Mouse (Mus musculus) hindbrain, embryonic 13.5 days (tissue): ENCODE results near the gene Itgal. TPM values are rescaled to one million over a fixed set of nuclear protein-coding genes. Genes with fewer than 3 reads are reported as not detected.
A peak's percentile ranks its signal among the peaks of the same experiment; 100 is the strongest.
"Not testable (repeated sequence)": the region's sequence is repeated elsewhere in the genome, so short reads cannot be mapped to it uniquely, and the experiment has no call there.

Source experiments
- ATAC-seq: fragments of 200-750 bp; cut with Nextera tagmentation; 2 replicates; pipeline ENCODE4 v1.8.0; 2017; ENCODE audit warnings: moderate TSS enrichment; ENCODE audit not compliant: low FRiP score
- H3K27ac ChIP-seq: fragments of 300-500 bp; sonication (generic); 2 replicates; pipeline ENCODE4 v1.5.1; 2015; ENCODE audit warnings: inconsistent platforms, mild to moderate bottlenecking, moderate library complexity
- H3K27me3 ChIP-seq: fragments of 300-500 bp; sonication (generic); 2 replicates; pipeline ENCODE4 v1.6.1; 2015; ENCODE audit warnings: mild to moderate bottlenecking, inconsistent platforms
- H3K36me3 ChIP-seq: fragments of 300-500 bp; sonication (generic); 2 replicates; pipeline ENCODE4 v1.6.1; 2015; ENCODE audit warnings: mild to moderate bottlenecking, inconsistent platforms
- H3K4me1 ChIP-seq: fragments of 300-500 bp; sonication (generic); replicated peaks from 2 replicates; pipeline ENCODE4 v1.6.1; 2015; ENCODE audit warnings: inconsistent platforms
- H3K4me2 ChIP-seq: fragments of 300-500 bp; sonication (generic); 2 replicates; pipeline ENCODE4 v1.6.1; 2015; ENCODE audit warnings: inconsistent platforms, mild to moderate bottlenecking, moderate library complexity
- H3K4me3 ChIP-seq: fragments of 300-500 bp; sonication (generic); 2 replicates; pipeline ENCODE4 v1.5.1; 2015; ENCODE audit warnings: mild to moderate bottlenecking, inconsistent platforms
- H3K9ac ChIP-seq: fragments of 300-500 bp; sonication (generic); 2 replicates; pipeline ENCODE4 v1.6.1; 2015; ENCODE audit warnings: mild to moderate bottlenecking, inconsistent platforms
- H3K9me3 ChIP-seq: fragments of 300-500 bp; sonication (generic); 2 replicates; pipeline ENCODE4 v1.6.1; 2016; ENCODE audit warnings: inconsistent platforms
- WGBS: fragments of 180-500 bp; shearing (Covaris S2); methylation state at CpG from one replicate; pipeline ENCODE4 v1.1.7; 2015; 5-methylcytosine and 5-hydroxymethylcytosine counted together
- polyA plus RNA-seq: library from polyadenylated mRNA; unstranded; fragments of >200 nt; fragmentation: Nextera tagmentation; extraction: Ambion mirVana; gene quantifications from 2 replicates; pipeline ENCODE4 v1.2.1, GENCODE M21; 2015

Itgal gene
- polyA plus RNA-seq, 1 experiment from 2014 or later = 0.32 TPM

DNA sequence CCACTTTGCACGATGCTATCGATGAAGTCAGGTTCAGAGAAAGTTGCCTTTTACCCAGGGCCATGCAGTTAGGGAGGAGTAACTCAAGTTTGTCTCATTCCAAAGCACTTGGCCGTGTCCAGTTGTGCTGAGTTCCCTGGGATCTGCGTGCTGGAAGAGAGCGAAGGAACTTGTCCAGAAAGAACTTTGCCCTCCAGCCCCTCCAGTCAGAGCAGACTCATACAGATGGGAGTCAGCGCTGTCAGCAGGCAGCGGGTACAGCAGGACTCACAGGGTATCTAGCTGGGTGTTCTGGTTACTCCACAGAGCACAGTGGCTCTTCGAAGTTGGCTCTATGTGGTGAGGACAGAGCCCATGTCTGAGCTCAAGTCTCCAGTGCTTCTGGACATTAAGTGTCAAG is 29.5 kb downstream of the Itgal start:
- ATAC-seq = no peak
- Histone ChIP-seq H3K4me1 (no peaks in the 10 kb centered on the region), H3K27ac (no peak overlapping the region), H3K4me2 (no peak overlapping the region), H3K27me3 (no peaks in the 10 kb centered on the region), H3K4me3 (no peak overlapping the region), H3K9ac (no peak overlapping the region), H3K9me3 (no peaks in the 10 kb centered on the region), H3K36me3 (no peaks in the 10 kb centered on the region)
- 85% methylated on average over 8 of the region's 8 CpGs for WGBS

DNA sequence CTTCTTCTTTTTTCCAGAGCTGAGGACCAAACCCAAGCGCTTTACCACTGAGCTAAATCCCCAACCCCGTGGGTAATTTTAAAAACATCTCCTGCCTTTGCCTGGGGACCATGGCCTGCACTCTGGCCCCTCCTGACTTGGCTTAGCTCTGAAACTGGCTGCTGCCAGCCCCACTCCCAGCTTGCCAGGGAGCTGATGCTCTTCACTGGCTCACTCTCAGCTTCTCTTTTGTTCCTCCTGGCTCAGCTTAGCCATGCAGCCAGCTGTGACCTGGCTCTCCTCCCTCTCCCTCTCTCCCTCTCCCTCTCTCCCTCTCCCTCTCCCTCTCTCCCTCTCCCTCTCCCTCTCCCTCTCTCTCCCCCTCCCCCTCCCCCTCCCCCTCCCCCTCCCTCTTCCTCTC is 30.6 kb downstream of the Itgal start:
- H3K4me1 ChIP-seq = no peaks in the 10 kb centered on the region
- no peak overlapping the region for H3K27ac ChIP-seq
- H3K9ac ChIP-seq = no peak overlapping the region
- no peaks in the 10 kb centered on the region for H3K9me3 ChIP-seq
- WGBS = 65% methylated on average over 2 of the region's 2 CpGs
- no peak overlapping the region for H3K4me3 ChIP-seq
- no peak overlapping the region for H3K4me2 ChIP-seq
- H3K27me3 ChIP-seq = no peaks in the 10 kb centered on the region
- no peak for ATAC-seq
- no peaks in the 10 kb centered on the region for H3K36me3 ChIP-seq

DNA sequence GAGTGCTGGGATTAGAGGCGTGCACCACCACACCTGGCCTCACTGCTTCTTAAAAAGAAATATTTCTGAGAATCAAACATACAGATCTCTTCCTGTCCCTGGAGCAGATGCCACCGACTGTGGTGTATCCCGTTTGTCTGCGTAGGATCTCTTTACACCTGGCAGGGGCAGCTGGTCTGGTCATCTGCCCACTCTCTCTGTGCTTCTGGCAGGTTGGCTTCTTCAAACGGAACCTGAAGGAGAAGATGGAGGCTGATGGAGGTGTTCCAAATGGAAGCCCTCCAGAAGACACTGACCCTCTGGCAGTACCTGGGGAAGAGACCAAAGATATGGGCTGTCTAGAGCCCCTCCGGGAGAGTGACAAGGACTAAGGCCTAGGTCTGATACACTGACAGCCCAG is 37.2 kb downstream of the Itgal start:
- Histone ChIP-seq H3K9me3 (no peaks in the 10 kb centered on the region), H3K27me3 (no peaks in the 10 kb centered on the region), H3K36me3 (no peaks in the 10 kb centered on the region), H3K27ac (no peak overlapping the region), H3K4me3 (no peak overlapping the region), H3K9ac (no peak overlapping the region), H3K4me1 (no peaks in the 10 kb centered on the region), H3K4me2 (no peak overlapping the region)
- WGBS = 88% methylated on average over 6 of the region's 6 CpGs
- no peak for ATAC-seq

DNA sequence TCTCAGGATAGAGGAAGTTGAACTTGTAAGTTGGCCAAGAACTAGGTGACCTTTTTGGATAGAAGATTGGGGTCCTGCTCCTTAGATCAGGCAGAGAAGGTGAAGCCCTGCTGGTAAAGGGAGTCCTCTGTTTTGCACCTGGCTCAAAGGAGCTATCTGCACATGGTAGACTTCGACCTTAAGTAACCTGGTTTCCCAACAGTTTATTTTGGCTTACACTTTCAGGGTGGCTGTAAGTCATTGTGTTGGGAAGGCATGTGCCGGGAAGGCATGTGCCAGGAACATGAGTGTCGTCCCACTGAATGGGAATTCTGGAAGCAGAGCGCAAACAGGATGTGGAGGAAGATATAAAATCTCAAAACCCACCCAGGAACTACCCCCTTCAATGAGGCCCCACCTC is 39.5 kb downstream of the Itgal start:
- H3K9me3 ChIP-seq = no peaks in the 10 kb centered on the region
- no peaks in the 10 kb centered on the region for H3K36me3 ChIP-seq
- no peak overlapping the region for H3K4me2 ChIP-seq
- no peak overlapping the region for H3K27ac ChIP-seq
- no peaks in the 10 kb centered on the region for H3K27me3 ChIP-seq
- H3K4me3 ChIP-seq = no peak overlapping the region
- no peaks in the 10 kb centered on the region for H3K4me1 ChIP-seq
- ATAC-seq = no peak
- 90% methylated on average over 4 of the region's 4 CpGs for WGBS
- H3K9ac ChIP-seq = no peak overlapping the region

DNA sequence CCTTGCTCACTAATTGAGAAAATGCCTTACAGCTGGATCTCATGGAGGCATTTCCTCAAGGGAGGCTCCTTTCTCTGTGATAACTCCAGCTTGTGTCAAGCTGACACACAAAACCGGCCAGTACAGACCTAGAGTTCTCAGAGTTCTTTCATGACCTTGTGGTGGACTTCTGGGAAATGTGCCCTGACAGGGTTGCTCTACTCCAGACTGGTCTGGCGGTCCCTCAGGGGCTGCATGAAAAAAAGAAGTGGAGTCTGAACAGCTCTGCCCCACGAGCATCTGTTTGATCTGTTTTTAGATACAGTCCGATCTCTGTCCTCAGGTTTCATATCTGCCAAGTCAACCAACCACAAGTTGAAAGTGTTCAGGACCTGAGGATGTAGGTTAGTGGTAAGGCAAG is 41.6 kb downstream of the Itgal start:
- Histone ChIP-seq H3K4me2 (no peak overlapping the region), H3K36me3 (peaks cover 15% of the 10 kb centered on the region), H3K9me3 (no peaks in the 10 kb centered on the region), H3K9ac (no peak overlapping the region), H3K27ac (no peak overlapping the region), H3K4me3 (no peak overlapping the region), H3K4me1 (0 out of 2 replicates have a peak, but pooled peaks cover 1% of the 10 kb centered on the region), H3K27me3 (no peaks in the 10 kb centered on the region)
- ATAC-seq = no peak
- WGBS = 83% methylated on average over 4 of the region's 4 CpGs

DNA sequence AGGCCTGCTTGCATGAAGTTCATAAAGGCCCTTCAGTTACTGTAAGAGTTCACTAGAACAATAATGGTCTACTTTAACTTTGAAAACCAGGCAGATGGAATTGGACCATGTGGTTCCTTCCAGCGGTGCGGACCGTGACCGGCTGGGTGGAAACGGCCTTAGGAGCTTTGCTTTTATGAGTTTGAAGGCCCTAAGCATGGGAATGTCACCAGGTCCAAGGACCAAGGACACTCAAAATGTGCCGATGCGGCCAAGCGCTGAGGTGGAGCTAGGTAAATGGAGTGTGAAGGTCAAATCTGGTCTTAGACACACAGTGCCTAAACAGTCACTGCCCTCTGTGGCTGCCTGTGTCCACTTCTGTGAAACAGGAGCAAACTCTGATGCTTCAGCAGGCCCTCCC is 45.3 kb downstream of the Itgal start:
- H3K9ac ChIP-seq = no peak overlapping the region
- no peak overlapping the region for H3K4me2 ChIP-seq
- H3K4me1 ChIP-seq = peaks cover 25% of the 10 kb centered on the region
- no peak overlapping the region for H3K27ac ChIP-seq
- ATAC-seq = no peak
- H3K4me3 ChIP-seq = no peak overlapping the region
- no peaks in the 10 kb centered on the region for H3K9me3 ChIP-seq
- H3K36me3 ChIP-seq = peaks cover 29% of the 10 kb centered on the region
- no peaks in the 10 kb centered on the region for H3K27me3 ChIP-seq
- 96% methylated on average over 8 of the region's 8 CpGs for WGBS

DNA sequence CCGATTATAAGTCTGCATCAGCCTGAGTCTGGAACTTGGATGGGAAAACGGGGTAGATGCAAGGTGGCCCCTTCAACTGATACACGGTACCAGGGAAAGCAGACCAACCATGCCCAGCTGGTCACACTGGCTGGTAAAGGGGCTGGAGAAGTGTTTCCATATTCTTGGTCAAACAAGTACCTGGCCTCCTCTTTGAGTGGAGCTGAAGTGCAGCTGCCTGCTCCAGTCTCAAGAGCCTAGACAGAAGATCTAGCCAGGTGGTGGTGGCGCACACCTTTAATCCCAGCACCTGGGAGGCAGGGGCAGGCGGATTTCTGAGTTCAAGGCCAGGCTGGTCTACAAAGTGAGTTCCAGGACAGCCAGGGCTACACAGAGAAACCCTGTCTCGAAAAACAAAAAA is 45.8 kb downstream of the Itgal start:
- H3K27ac ChIP-seq, H3K9me3 ChIP-seq, H3K4me3 ChIP-seq, H3K4me2 ChIP-seq, H3K27me3 ChIP-seq, H3K9ac ChIP-seq, ATAC-seq: not testable (repeated sequence)
- peaks cover 30% of the 10 kb centered on the region for H3K4me1 ChIP-seq
- peaks cover 29% of the 10 kb centered on the region for H3K36me3 ChIP-seq
- 92% methylated on average over 6 of the region's 6 CpGs for WGBS

DNA sequence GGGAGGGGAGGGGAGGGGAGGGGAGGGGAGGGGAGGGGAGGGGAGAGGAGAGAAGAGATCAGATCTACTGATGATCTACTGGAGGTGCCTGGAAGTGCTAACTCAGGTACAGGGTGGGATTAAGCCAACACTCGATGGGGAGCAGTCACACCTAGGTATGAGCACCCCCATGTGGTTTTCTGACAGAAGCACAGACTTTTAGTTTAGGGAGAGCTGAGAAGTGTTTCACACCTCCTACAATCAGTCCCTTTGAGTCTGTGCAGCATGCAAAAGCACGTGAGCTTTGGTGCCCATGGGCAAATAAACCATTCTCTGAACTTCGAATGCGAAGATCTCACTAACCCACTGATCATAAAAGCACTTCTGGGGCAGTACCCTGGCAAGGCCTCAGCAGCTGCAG is 46.3 kb downstream of the Itgal start:
- WGBS = 74% methylated on average over 4 of the region's 4 CpGs
- Histone ChIP-seq H3K36me3 (peaks cover 29% of the 10 kb centered on the region), H3K4me2 (no peak overlapping the region), H3K4me1 (peaks cover 35% of the 10 kb centered on the region), H3K9me3 (no peaks in the 10 kb centered on the region), H3K27ac (no peak overlapping the region), H3K4me3 (no peak overlapping the region), H3K27me3 (no peaks in the 10 kb centered on the region), H3K9ac (no peak overlapping the region)
- no peak for ATAC-seq

DNA sequence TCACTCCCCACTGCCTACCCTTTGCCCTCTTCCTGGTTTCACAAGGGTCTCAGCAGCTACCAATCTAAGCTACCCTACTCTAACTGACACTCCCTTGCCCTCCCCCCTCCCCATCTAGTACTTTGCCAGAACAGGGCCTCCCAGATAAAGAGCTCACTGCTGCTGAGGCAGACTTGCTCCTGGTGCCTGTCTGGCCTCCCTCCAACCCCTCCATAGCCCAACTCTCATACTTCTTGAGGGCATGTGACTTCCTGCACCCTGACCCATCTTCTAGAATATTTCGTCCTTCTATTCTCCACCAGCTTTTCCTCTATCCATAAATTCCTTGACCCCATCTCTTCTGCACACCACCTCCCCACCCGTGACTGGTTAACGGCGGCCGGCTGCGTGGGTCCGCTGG is 46.8 kb downstream of the Itgal start:
- WGBS = 94% methylated on average over 7 of the region's 7 CpGs
- Histone ChIP-seq H3K27me3 (no peaks in the 10 kb centered on the region), H3K9me3 (no peaks in the 10 kb centered on the region), H3K27ac (no peak overlapping the region), H3K4me3 (no peak overlapping the region), H3K4me1 (peaks cover 38% of the 10 kb centered on the region), H3K36me3 (peaks cover 29% of the 10 kb centered on the region), H3K4me2 (no peak overlapping the region), H3K9ac (0 out of 2 replicates have a peak overlapping the region, but pooled peaks have one; percentile 24)
- ATAC-seq = no peak

DNA sequence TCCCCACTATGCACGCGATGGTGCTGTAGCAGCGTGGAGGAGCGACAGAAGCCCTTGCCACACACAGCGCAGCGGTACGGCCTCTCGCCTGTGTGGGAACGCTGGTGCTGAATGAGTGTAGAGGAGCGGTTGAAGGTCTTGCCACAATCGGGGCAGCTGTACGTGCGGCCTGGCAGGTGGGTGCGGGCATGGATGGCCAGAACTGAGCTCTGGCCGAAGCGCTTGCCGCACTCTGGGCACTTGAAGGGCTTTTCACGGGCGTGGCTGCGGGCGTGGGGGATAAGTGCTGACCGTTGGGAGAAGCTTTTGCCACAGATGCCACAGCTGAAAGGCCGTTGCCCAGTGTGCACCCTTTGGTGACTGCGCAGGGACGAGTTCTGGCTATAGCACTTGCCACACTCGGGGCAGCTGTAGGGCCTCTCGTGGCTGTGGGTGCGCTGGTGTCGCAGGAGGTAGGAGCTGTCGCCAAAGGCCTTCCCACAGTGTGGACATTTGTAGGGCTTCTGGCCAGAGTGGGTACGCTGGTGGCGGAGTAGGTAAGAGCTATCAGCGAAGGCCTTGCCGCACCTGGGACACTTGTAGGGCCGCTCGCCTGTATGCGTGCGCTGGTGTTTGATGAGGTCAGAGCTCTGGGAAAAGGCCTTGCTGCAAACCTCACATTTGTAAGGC is 47.4 kb downstream of the Itgal start:
- Histone ChIP-seq H3K4me3 (no peak overlapping the region), H3K36me3 (peaks cover 29% of the 10 kb centered on the region), H3K4me1 (peaks cover 38% of the 10 kb centered on the region), H3K9me3 (no peaks in the 10 kb centered on the region), H3K27ac (no peak overlapping the region), H3K27me3 (no peaks in the 10 kb centered on the region), H3K9ac (0 out of 2 replicates have a peak overlapping the region, but pooled peaks have one; percentile 24), H3K4me2 (no peak overlapping the region; the same call in 1 of the 2 replicates)
- WGBS = 95% methylated on average over 38 of the region's 38 CpGs
- no peak for ATAC-seq

DNA sequence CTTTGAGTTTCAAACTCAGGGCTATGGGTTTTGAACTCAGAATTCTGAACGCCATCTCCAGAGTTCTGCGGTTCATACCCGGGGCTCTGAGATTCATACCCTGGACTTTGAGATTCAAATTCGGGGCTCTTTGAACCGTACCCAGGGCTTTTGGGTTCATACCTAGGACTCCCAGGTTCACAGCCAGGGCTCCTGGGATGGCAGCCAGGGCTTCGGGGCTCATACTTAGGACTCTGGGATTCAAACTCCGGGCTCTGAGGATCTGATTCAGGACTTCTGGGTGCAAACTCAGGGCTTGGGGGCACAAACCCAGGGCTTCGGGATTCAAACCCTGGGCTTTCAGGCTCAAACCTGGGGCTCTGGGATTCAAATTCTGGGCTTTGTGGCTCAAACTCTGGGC is 48.3 kb downstream of the Itgal start:
- peak overlapping the region; percentile 86 for H3K4me3 ChIP-seq
- H3K9ac ChIP-seq = peak overlapping the region; percentile 96
- H3K9me3 ChIP-seq = no peaks in the 10 kb centered on the region
- no peaks in the 10 kb centered on the region for H3K27me3 ChIP-seq
- H3K36me3 ChIP-seq = peaks cover 29% of the 10 kb centered on the region
- peak overlapping the region; percentile 84 for H3K4me2 ChIP-seq
- no peak overlapping the region for H3K27ac ChIP-seq
- H3K4me1 ChIP-seq = peaks cover 38% of the 10 kb centered on the region
- ATAC-seq = no peak
- 90% methylated on average over 8 of the region's 8 CpGs for WGBS

DNA sequence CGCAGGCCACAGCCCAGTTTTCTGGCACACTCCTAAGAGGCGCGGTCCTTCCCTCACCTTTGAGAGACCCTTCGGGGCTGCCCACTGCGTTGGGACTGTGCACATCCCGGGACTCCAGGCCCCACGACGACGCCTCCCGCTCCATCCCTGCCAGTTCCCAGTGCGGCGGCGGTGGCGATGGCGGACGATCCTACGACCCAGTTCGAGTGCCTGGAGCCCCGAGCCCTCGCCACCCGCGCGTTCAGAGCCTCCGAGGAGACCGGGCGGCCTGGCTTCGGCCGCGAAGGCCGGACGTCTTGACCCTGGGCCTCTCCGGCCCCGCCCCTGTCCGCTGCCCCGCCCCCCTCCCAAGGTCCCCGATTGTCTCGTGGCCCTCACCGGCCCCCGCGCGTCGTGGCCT is 49.0 kb downstream of the Itgal start:
- peak overlapping the region; percentile 84 for H3K4me2 ChIP-seq
- under 1% methylated on average over 37 of the region's 42 CpGs for WGBS
- peaks cover 29% of the 10 kb centered on the region for H3K36me3 ChIP-seq
- H3K27me3 ChIP-seq = no peaks in the 10 kb centered on the region
- ATAC-seq = peak; percentile 36
- H3K4me1 ChIP-seq = peaks cover 38% of the 10 kb centered on the region
- H3K9me3 ChIP-seq = no peaks in the 10 kb centered on the region
- H3K27ac ChIP-seq = peak overlapping the region; percentile 94
- H3K9ac ChIP-seq = peak overlapping the region; percentile 96
- H3K4me3 ChIP-seq = peak overlapping the region; percentile 86
